Mouse (Mus musculus): ENCODE measurements around the gene Cdca8. TPM values are rescaled to one million over a fixed set of nuclear protein-coding genes. Genes with fewer than 3 reads are reported as not detected.

Cdca8 gene
- total and polyA plus RNA-seq, 2 experiments from 2014 or later, result 26.4 to 31.7 TPM

DNA sequence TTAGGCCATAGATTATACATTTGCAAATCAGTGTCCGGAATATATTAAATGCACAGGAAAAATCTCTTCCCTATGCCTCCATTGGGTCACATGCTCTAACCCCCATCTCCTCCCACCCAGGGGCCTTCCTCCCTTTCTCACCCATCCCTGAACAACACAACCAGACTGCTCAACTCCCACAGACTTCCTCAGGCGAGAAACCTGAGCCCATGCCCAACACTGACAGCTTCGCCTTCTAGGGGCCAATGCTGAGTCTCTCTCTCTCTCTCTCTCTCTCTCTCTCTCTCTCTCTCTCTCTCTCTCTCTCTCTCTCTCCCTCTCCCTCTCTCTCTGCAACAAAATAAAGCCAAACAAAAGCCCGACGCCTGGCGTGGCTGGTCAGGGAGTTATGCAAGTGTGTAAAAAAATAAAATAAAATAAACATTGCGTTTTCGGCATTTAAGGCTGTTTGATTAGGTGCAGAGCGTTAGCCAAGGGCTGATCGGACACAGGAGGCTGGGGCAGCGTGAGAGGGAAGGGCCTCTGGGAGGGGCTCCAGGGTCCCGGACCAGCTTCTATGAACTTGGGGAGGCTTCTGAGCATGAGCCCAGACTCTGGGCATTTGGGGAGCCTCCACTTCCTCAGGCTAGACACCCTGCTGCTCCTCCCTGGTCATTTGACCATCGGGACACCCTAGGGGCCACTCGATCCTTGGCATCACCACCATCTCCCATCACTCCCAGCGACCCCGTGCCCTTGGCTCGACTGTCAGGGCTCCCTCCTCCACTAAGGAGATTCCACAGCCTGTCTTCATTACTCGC, 46.0 kb upstream of the Cdca8 start:
- Histone ChIP-seq H3K27ac (ENCODE audit: low read depth) (no peak overlapping the region), H3K9me3 (replicated peaks; ENCODE audit: control insufficient read depth, low read length) (no peaks in the 10 kb centered on the region), H3K4me3 (ENCODE audit: low read depth, low read length) (no peak overlapping the region), H3K4me1 (ENCODE audit: control insufficient read depth, insufficient read depth) (peaks cover 5% of the 10 kb centered on the region; the same call in 1 of the 2 replicates), H3K36me3 (replicated peaks; ENCODE audit: control insufficient read depth, insufficient read depth, low read length) (no peaks in the 10 kb centered on the region), H3K9ac (replicated peaks; ENCODE audit: low read depth, low read length) (no peak overlapping the region), H3K4me2 (ENCODE audit: low read depth, low read length) (no peak overlapping the region), H3K27me3 (ENCODE audit: control insufficient read depth, insufficient read depth, low read length) (peaks cover 80% of the 10 kb centered on the region)
- 13% methylated on average over 18 of the region's 18 CpGs for WGBS
- no peak for ATAC-seq (ENCODE audit: insufficient read depth, low read depth)
- TF ChIP-seq EP300 (IDR thresholded peaks at IDR 0.05; ENCODE audit: low read depth) (no peak), CTCF (IDR thresholded peaks at IDR 0.05; ENCODE audit: low read depth) (no peak)
- DNase-seq (ENCODE audit: low spot score), result no peak

DNA sequence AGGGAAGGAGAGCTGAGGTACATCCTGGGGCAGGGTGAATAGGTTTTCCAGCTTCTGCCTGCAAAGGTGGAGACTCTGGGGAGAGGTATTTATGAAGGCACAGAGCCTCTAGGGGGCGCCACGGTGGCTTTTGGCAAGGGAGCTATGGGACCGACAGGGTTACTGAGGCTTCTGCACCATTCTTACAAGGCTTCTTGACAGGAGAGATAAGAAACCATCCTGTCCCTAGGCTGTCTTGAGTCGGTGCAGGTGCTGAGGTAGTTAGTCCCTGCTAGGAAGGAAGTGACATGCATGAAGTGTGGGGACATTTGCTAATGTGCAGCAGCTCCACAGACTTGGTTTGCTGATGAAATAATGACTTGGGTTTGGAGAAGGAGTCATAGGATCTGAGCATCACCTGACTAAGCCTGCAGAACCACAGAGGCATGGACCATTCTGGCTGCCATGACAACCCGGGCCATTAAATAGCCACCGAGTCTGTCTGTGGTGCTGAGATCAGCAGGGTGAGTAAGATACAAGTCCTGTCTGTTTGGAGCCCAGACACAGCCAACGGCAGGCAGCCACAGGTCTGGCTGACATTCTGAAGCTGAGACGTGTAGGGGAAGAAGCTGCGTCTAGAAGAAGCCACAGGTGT, 44.9 kb upstream of the Cdca8 start:
- WGBS, result 18% methylated on average over 9 of the region's 9 CpGs
- Histone ChIP-seq H3K4me2 (ENCODE audit: low read depth, low read length) (no peak overlapping the region), H3K9me3 (replicated peaks; ENCODE audit: control insufficient read depth, low read length) (no peaks in the 10 kb centered on the region), H3K36me3 (replicated peaks; ENCODE audit: control insufficient read depth, insufficient read depth, low read length) (no peaks in the 10 kb centered on the region), H3K27ac (ENCODE audit: low read depth) (no peak overlapping the region), H3K9ac (replicated peaks; ENCODE audit: low read depth, low read length) (no peak overlapping the region), H3K27me3 (ENCODE audit: control insufficient read depth, insufficient read depth, low read length) (peaks cover 69% of the 10 kb centered on the region), H3K4me3 (ENCODE audit: low read depth, low read length) (no peak overlapping the region), H3K4me1 (ENCODE audit: control insufficient read depth, insufficient read depth) (peaks cover 5% of the 10 kb centered on the region; the same call in 1 of the 2 replicates)
- no peak for TF ChIP-seq EP300 (IDR thresholded peaks at IDR 0.05; ENCODE audit: low read depth)
- TF ChIP-seq CTCF (IDR thresholded peaks at IDR 0.05; ENCODE audit: low read depth), result no peak
- DNase-seq (ENCODE audit: low spot score) (no peak), ATAC-seq (ENCODE audit: insufficient read depth, low read depth) (no peak)

DNA sequence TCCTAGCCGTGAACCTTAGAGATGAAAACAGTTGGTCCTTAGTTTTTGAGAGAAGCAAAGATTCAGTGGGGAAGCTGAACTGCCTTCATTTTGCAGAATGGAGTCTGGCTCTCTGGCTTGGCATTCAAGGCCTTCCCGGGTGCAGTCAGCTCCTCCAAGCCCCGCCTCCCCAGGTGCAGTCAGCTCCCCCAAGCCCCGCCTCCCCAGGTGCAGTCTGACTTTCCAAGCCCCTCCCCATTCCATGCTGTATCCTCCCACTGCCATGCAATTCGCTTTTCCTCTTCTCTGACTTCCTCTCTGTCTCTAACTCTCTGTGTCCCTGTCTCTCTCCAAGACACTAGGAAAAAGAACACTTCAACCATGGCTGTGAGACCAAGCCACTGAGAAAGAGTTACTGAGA, 39.1 kb upstream of the Cdca8 start:
- peaks cover 11% of the 10 kb centered on the region for H3K27me3 ChIP-seq (ENCODE audit: control insufficient read depth, insufficient read depth, low read length)
- H3K4me3 ChIP-seq (ENCODE audit: low read depth, low read length), result no peak overlapping the region
- no peaks in the 10 kb centered on the region for H3K36me3 ChIP-seq (replicated peaks; ENCODE audit: control insufficient read depth, insufficient read depth, low read length)
- no peak for TF ChIP-seq EP300 (IDR thresholded peaks at IDR 0.05; ENCODE audit: low read depth)
- no peak for TF ChIP-seq CTCF (IDR thresholded peaks at IDR 0.05; ENCODE audit: low read depth)
- WGBS, result 22% methylated on average over 4 of the region's 5 CpGs
- DNase-seq (ENCODE audit: low spot score) (no peak), ATAC-seq (ENCODE audit: insufficient read depth, low read depth) (no peak)
- H3K4me2 ChIP-seq (ENCODE audit: low read depth, low read length), result no peak overlapping the region
- no peaks in the 10 kb centered on the region for H3K4me1 ChIP-seq (ENCODE audit: control insufficient read depth, insufficient read depth)
- no peak overlapping the region for H3K27ac ChIP-seq (ENCODE audit: low read depth)
- H3K9me3 ChIP-seq (replicated peaks; ENCODE audit: control insufficient read depth, low read length), result no peaks in the 10 kb centered on the region
- H3K9ac ChIP-seq (replicated peaks; ENCODE audit: low read depth, low read length), result no peak overlapping the region

DNA sequence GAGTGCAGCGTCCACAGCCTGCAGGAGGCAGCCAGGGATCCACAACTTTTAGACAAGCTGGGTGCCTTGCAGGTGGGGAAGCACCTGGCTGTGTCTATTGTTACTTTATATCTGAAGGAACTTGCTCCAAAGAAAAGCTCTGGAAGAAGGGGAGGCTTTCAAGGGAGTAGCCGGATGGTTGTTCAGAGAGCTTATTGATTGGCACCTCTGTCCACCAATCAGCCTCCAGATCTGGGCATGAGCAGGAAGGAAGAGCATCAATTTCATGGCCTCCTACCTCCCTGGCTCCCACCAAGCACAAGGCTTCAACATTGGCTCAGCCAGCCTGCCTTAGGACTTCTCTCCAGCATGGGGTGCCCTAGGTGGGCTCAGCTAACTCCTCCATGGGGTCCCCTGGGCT, 34.2 kb upstream of the Cdca8 start:
- Histone ChIP-seq H3K4me1 (ENCODE audit: control insufficient read depth, insufficient read depth) (no peaks in the 10 kb centered on the region), H3K4me2 (ENCODE audit: low read depth, low read length) (no peak overlapping the region), H3K36me3 (replicated peaks; ENCODE audit: control insufficient read depth, insufficient read depth, low read length) (no peaks in the 10 kb centered on the region), H3K27me3 (ENCODE audit: control insufficient read depth, insufficient read depth, low read length) (no peaks in the 10 kb centered on the region; the same call in 1 of the 2 replicates), H3K9ac (replicated peaks; ENCODE audit: low read depth, low read length) (no peak overlapping the region), H3K4me3 (ENCODE audit: low read depth, low read length) (no peak overlapping the region), H3K27ac (ENCODE audit: low read depth) (no peak overlapping the region), H3K9me3 (replicated peaks; ENCODE audit: control insufficient read depth, low read length) (no peaks in the 10 kb centered on the region)
- WGBS, result 69% methylated on average over 2 of the region's 2 CpGs
- TF ChIP-seq CTCF (IDR thresholded peaks at IDR 0.05; ENCODE audit: low read depth) (no peak), EP300 (IDR thresholded peaks at IDR 0.05; ENCODE audit: low read depth) (no peak)
- DNase-seq (ENCODE audit: low spot score) (no peak), ATAC-seq (ENCODE audit: insufficient read depth, low read depth) (no peak)

DNA sequence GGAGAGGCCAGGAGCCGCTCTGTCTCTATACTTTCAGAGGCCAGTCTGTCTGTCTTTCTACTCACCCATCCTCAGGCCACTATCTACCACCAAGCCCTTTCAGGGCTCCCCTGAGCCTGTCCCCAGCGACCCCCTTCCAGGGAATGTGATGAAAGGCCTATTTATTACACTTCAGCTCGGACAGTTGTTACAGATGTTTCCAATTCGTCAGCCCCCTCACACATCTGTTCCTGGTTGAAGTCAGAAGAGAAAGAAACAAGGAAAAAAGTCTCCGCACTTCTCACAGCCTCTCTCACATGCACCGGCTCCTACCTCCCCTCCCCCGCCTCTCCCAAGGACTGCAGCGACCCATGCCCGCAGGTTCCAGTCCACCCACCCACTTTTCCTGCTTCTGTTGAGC, 33.2 kb upstream of the Cdca8 start:
- no peak for TF ChIP-seq EP300 (IDR thresholded peaks at IDR 0.05; ENCODE audit: low read depth)
- Histone ChIP-seq H3K9ac (replicated peaks; ENCODE audit: low read depth, low read length) (no peak overlapping the region), H3K27me3 (ENCODE audit: control insufficient read depth, insufficient read depth, low read length) (no peaks in the 10 kb centered on the region; the same call in 1 of the 2 replicates), H3K4me2 (ENCODE audit: low read depth, low read length) (no peak overlapping the region), H3K9me3 (replicated peaks; ENCODE audit: control insufficient read depth, low read length) (no peaks in the 10 kb centered on the region), H3K36me3 (replicated peaks; ENCODE audit: control insufficient read depth, insufficient read depth, low read length) (no peaks in the 10 kb centered on the region), H3K27ac (ENCODE audit: low read depth) (no peak overlapping the region), H3K4me3 (ENCODE audit: low read depth, low read length) (no peak overlapping the region), H3K4me1 (ENCODE audit: control insufficient read depth, insufficient read depth) (no peaks in the 10 kb centered on the region)
- DNase-seq (ENCODE audit: low spot score), result no peak
- 36% methylated on average over 9 of the region's 9 CpGs for WGBS
- no peak for ATAC-seq (ENCODE audit: insufficient read depth, low read depth)

All from heart, postnatal 0 days (tissue).